Mouse (Mus musculus) left cerebral cortex, postnatal 25 days (tissue): ENCODE data around the gene Pogk. TPM values are rescaled to one million over a fixed set of nuclear protein-coding genes. Genes with fewer than 3 reads are reported as not detected.

Source experiments
- DNase-seq, 2 experiments: peaks; one replicate each; pipeline ENCODE4 v3.0.0; 2022; ENCODE audit warnings: low spot score in 2 of 2, mixed read lengths in 1 of 2
- intact Hi-C: fragments of 180-260 bp; cut with DNase I; formaldehyde crosslinking; loops from one replicate; pipeline ENCODE4 v1.15.1; 2025
- total RNA-seq, 2 experiments: library from RNA; stranded (reverse); gene quantifications; 2 replicates each; pipeline ENCODE4 v1.2.3; 2021

The Pogk gene
- total RNA-seq, 2 experiments from 2014 or later, result 34.3 to 39.3 TPM

GRCm38 (mm10) chr1:166342060-166342459, 67.6 kb downstream of the Pogk start:
- intact Hi-C loops, result loop anchor here (10.0 kb wide), 1 partner anchor 557 kb away; the partner anchor contains the start of gene Cd247
- no peak for DNase-seq

DNA sequence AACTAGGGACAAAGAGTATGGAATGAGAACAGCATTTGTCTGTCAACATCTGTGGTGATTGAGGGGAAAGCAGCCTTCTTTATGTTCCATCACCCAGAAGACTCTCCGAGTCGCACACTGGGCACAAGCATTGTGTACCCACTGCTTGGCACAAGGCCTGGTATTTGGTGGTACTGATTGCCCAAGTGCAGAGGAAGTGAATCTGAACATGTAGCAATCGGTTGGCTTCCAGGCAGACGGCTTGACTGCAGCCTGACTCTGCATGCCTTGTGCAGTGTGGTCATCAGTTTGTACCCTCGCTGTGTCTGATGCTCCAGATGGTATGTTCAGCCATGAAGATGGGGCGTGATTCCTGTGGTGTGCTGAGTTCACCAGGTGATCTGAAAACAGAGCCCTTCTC, 70.6 kb downstream of the Pogk start:
- DNase-seq, result no peak
- intact Hi-C loops, result no loop called here

Other genes with a start within 250 kb of the Pogk start
- under 1 TPM in 1 of 2 experiments, not detected in 1; 0.57 TPM for gene Mael, start 171.1 kb downstream of the Pogk start, total RNA-seq
- gene Ildr2, start 155.7 kb downstream of the Pogk start, total RNA-seq, result 100 to 1,000 TPM; 115 to 128 TPM
- gene Tada1, start 30.8 kb downstream of the Pogk start, total RNA-seq, result 10 to 100 TPM; 33.0 to 33.1 TPM
- not detected for gene Gm4846, start 87.7 kb upstream of the Pogk start, total RNA-seq
- under 1 TPM in 1 of 2 experiments, not detected in 1; 0.16 TPM for gene Gm4847, start 237.8 kb upstream of the Pogk start, total RNA-seq